Mouse (Mus musculus): ENCODE results near the gene Myh7b. TPM values are rescaled to one million over a fixed set of nuclear protein-coding genes. Genes with fewer than 3 reads are reported as not detected.

Gene Myh7b
- polyA plus RNA-seq, 1 experiment from 2014 or later = 2.5 TPM

- H3K9me3 ChIP-seq = no peaks in the 10 kb centered on the region
- H3K4me3 ChIP-seq = no peak overlapping the region
- H3K4me1 ChIP-seq = peaks cover 21% of the 10 kb centered on the region
- H3K4me2 ChIP-seq = no peak overlapping the region
- H3K36me3 ChIP-seq = peaks cover 20% of the 10 kb centered on the region
- H3K9ac ChIP-seq = no peak overlapping the region
- H3K27ac ChIP-seq = no peak overlapping the region
- peaks cover 76% of the 10 kb centered on the region for H3K27me3 ChIP-seq
- no peak for ATAC-seq (ENCODE audit: insufficient number of reproducible peaks, low FRiP score, low TSS enrichment, low read depth)
- WGBS = 85% methylated on average over 9 of the region's 9 CpGs
These were observed 17.1 kb downstream of the Myh7b start for GRCm38 (mm10) chr2:155628112-155628511.

GRCm38 (mm10) chr2:155628519-155628918 is 17.5 kb downstream of the Myh7b start:
- Histone ChIP-seq H3K36me3 (peaks cover 24% of the 10 kb centered on the region), H3K4me1 (peaks cover 21% of the 10 kb centered on the region), H3K9me3 (no peaks in the 10 kb centered on the region), H3K27me3 (peaks cover 78% of the 10 kb centered on the region), H3K4me2 (no peak overlapping the region), H3K27ac (no peak overlapping the region), H3K4me3 (no peak overlapping the region), H3K9ac (no peak overlapping the region)
- 74% methylated on average over 13 of the region's 13 CpGs for WGBS
- no peak for ATAC-seq (ENCODE audit: insufficient number of reproducible peaks, low FRiP score, low TSS enrichment, low read depth)

DNA sequence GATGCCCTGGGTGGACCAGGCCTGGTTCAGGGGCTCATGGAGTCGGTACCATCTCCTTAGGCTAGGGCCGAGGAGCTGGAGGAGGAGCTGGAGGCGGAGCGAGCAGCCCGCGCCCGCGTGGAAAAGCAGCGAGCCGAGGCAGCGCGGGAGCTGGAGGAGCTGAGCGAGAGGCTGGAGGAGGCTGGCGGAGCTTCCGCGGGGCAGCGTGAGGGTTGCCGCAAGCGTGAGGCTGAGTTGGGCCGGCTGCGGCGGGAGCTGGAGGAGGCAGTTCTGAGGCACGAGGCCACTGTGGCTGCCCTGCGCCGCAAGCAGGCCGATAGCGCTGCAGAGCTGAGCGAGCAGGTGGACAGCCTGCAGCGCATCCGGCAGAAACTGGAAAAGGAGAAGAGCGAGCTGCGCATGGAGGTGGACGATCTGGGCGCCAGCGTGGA is 18.2 kb downstream of the Myh7b start:
- Histone ChIP-seq H3K27me3 (peaks cover 83% of the 10 kb centered on the region), H3K4me1 (peaks cover 21% of the 10 kb centered on the region), H3K4me2 (peak overlapping the region; percentile 78), H3K27ac (no peak overlapping the region), H3K4me3 (peak overlapping the region; percentile 38), H3K9me3 (no peaks in the 10 kb centered on the region), H3K9ac (0 out of 2 replicates have a peak overlapping the region, but pooled peaks have one; percentile 4), H3K36me3 (peaks cover 31% of the 10 kb centered on the region)
- WGBS = 3% methylated on average over 33 of the region's 35 CpGs
- no peak; the same call in 1 of the 2 replicates for ATAC-seq (ENCODE audit: insufficient number of reproducible peaks, low FRiP score, low TSS enrichment, low read depth)

DNA sequence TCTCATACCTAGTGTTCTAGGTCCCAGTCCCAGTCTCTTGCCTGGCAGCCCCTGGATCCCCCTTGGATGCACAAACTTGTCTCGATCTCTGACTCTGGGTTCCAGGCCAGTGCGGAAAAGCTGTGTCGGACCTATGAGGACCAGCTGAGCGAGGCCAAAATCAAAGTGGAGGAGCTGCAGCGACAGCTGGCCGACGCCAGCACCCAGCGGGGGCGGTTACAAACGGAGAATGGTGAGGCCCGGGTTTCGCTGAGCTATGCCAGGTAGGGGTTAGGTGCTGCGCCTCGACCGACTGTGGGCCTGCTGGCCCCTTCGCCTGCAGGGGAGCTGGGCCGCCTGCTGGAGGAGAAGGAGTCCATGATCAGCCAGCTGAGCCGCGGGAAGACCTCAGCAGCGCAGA is 19.1 kb downstream of the Myh7b start:
- 40% methylated on average over 20 of the region's 20 CpGs for WGBS
- H3K4me1 ChIP-seq = peaks cover 21% of the 10 kb centered on the region
- no peak overlapping the region for H3K9ac ChIP-seq
- H3K9me3 ChIP-seq = no peaks in the 10 kb centered on the region
- H3K4me3 ChIP-seq = no peak overlapping the region
- ATAC-seq (ENCODE audit: insufficient number of reproducible peaks, low FRiP score, low TSS enrichment, low read depth) = no peak
- no peak overlapping the region for H3K4me2 ChIP-seq
- peaks cover 40% of the 10 kb centered on the region for H3K36me3 ChIP-seq
- H3K27ac ChIP-seq = no peak overlapping the region
- H3K27me3 ChIP-seq = peaks cover 90% of the 10 kb centered on the region

GRCm38 (mm10) chr2:155630590-155631416 is 19.8 kb downstream of the Myh7b start:
- H3K4me1 ChIP-seq = peaks cover 21% of the 10 kb centered on the region
- peaks cover 47% of the 10 kb centered on the region for H3K36me3 ChIP-seq
- 28% methylated on average over 43 of the region's 43 CpGs for WGBS
- no peak overlapping the region for H3K4me3 ChIP-seq
- H3K9me3 ChIP-seq = no peaks in the 10 kb centered on the region
- no peak for ATAC-seq (ENCODE audit: insufficient number of reproducible peaks, low FRiP score, low TSS enrichment, low read depth)
- H3K9ac ChIP-seq = no peak overlapping the region
- H3K4me2 ChIP-seq = no peak overlapping the region
- peaks cover 83% of the 10 kb centered on the region for H3K27me3 ChIP-seq
- no peak overlapping the region for H3K27ac ChIP-seq

- Histone ChIP-seq H3K9ac (no peak overlapping the region), H3K27ac (no peak overlapping the region), H3K4me1 (peaks cover 21% of the 10 kb centered on the region), H3K36me3 (peaks cover 62% of the 10 kb centered on the region), H3K4me2 (no peak overlapping the region), H3K9me3 (no peaks in the 10 kb centered on the region), H3K4me3 (no peak overlapping the region), H3K27me3 (peaks cover 72% of the 10 kb centered on the region)
- WGBS = 77% methylated on average over 30 of the region's 30 CpGs
- ATAC-seq (ENCODE audit: insufficient number of reproducible peaks, low FRiP score, low TSS enrichment, low read depth) = no peak
These were observed 21.3 kb downstream of the Myh7b start for GRCm38 (mm10) chr2:155632138-155632936.

- Histone ChIP-seq H3K36me3 (peaks cover 70% of the 10 kb centered on the region), H3K27me3 (peaks cover 64% of the 10 kb centered on the region), H3K4me2 (no peak overlapping the region), H3K9ac (no peak overlapping the region), H3K4me3 (no peak overlapping the region), H3K27ac (no peak overlapping the region), H3K9me3 (no peaks in the 10 kb centered on the region), H3K4me1 (peaks cover 21% of the 10 kb centered on the region)
- 61% methylated on average over 19 of the region's 19 CpGs for WGBS
- ATAC-seq (ENCODE audit: insufficient number of reproducible peaks, low FRiP score, low TSS enrichment, low read depth) = no peak
These were observed 22.1 kb downstream of the Myh7b start for GRCm38 (mm10) chr2:155633121-155633520.

DNA sequence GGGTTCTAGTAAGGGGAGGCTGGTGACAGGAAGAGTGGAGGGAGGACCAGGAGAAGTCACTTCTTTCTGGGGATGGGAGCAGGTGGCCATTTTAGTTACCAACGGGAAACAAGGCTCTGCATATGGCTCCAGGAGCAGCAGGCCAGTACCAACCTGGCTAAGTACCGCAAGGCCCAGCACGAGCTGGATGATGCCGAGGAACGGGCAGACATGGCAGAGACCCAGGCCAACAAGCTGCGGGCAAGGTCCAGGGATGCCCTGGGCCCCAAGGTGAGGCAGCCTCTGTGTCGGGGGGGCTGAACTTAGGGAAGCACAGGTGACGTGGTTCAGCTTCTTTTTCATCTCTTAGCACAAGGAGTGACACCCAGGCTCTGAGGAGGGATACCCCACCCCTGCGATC is 22.7 kb downstream of the Myh7b start:
- Histone ChIP-seq H3K9me3 (no peaks in the 10 kb centered on the region), H3K4me1 (peaks cover 20% of the 10 kb centered on the region), H3K27ac (no peak overlapping the region), H3K36me3 (peaks cover 74% of the 10 kb centered on the region), H3K9ac (no peak overlapping the region), H3K4me2 (no peak overlapping the region), H3K27me3 (peaks cover 58% of the 10 kb centered on the region), H3K4me3 (no peak overlapping the region)
- ATAC-seq (ENCODE audit: insufficient number of reproducible peaks, low FRiP score, low TSS enrichment, low read depth) = no peak
- 91% methylated on average over 9 of the region's 9 CpGs for WGBS

- H3K9ac ChIP-seq = no peak overlapping the region
- peaks cover 82% of the 10 kb centered on the region for H3K36me3 ChIP-seq
- H3K4me2 ChIP-seq = no peak overlapping the region
- no peak overlapping the region for H3K27ac ChIP-seq
- no peak overlapping the region for H3K4me3 ChIP-seq
- peaks cover 12% of the 10 kb centered on the region for H3K4me1 ChIP-seq
- WGBS = 89% methylated on average over 8 of the region's 8 CpGs
- ATAC-seq (ENCODE audit: insufficient number of reproducible peaks, low FRiP score, low TSS enrichment, low read depth) = no peak
- H3K9me3 ChIP-seq = no peaks in the 10 kb centered on the region
- peaks cover 50% of the 10 kb centered on the region for H3K27me3 ChIP-seq
These were observed 23.6 kb downstream of the Myh7b start for GRCm38 (mm10) chr2:155634562-155634961.

DNA sequence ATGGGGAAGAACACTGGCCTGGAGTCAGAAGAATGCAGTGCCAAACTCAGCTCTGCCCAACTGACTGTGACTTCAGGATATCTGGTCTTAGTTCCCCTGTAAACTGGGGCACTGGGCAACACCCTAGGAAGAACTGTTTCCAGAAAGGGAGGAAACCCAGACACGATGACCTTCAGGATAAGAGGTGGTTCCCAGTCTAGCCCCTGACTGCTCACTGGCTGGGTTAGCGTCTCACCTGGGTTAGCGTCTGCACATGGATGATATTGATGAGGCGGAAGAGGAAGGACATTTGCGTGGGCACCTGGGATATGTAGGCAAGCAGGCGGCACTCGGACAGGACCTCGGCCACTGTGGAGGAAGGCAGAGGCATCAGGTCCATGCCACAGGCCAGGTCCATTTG is 24.9 kb downstream of the Myh7b start:
- no peak overlapping the region for H3K27ac ChIP-seq
- H3K9me3 ChIP-seq = no peaks in the 10 kb centered on the region
- no peak for ATAC-seq (ENCODE audit: insufficient number of reproducible peaks, low FRiP score, low TSS enrichment, low read depth)
- peaks cover 96% of the 10 kb centered on the region for H3K36me3 ChIP-seq
- no peak overlapping the region for H3K9ac ChIP-seq
- peaks cover 36% of the 10 kb centered on the region for H3K27me3 ChIP-seq
- H3K4me2 ChIP-seq = no peak overlapping the region
- peaks cover 2% of the 10 kb centered on the region; the same call in 1 of the 2 replicates for H3K4me1 ChIP-seq
- WGBS = 92% methylated on average over 8 of the region's 8 CpGs
- H3K4me3 ChIP-seq = no peak overlapping the region

GRCm38 (mm10) chr2:155636881-155637280 is 25.9 kb downstream of the Myh7b start:
- Histone ChIP-seq H3K4me2 (no peak overlapping the region), H3K27ac (no peak overlapping the region), H3K4me3 (no peak overlapping the region), H3K9me3 (no peaks in the 10 kb centered on the region), H3K9ac (no peak overlapping the region), H3K36me3 (peaks cover 100% of the 10 kb centered on the region), H3K4me1 (no peaks in the 10 kb centered on the region), H3K27me3 (peaks cover 26% of the 10 kb centered on the region)
- ATAC-seq (ENCODE audit: insufficient number of reproducible peaks, low FRiP score, low TSS enrichment, low read depth) = no peak

- Histone ChIP-seq H3K36me3 (peaks cover 100% of the 10 kb centered on the region), H3K4me1 (no peaks in the 10 kb centered on the region), H3K27ac (no peak overlapping the region), H3K4me3 (no peak overlapping the region), H3K27me3 (peaks cover 21% of the 10 kb centered on the region), H3K9ac (no peak overlapping the region), H3K4me2 (no peak overlapping the region), H3K9me3 (no peaks in the 10 kb centered on the region)
- 86% methylated on average over 4 of the region's 4 CpGs for WGBS
- no peak for ATAC-seq (ENCODE audit: insufficient number of reproducible peaks, low FRiP score, low TSS enrichment, low read depth)
These were observed 26.4 kb downstream of the Myh7b start for GRCm38 (mm10) chr2:155637411-155637810.

All from limb, embryonic 15.5 days (tissue).